In the genomic region with DNA sequence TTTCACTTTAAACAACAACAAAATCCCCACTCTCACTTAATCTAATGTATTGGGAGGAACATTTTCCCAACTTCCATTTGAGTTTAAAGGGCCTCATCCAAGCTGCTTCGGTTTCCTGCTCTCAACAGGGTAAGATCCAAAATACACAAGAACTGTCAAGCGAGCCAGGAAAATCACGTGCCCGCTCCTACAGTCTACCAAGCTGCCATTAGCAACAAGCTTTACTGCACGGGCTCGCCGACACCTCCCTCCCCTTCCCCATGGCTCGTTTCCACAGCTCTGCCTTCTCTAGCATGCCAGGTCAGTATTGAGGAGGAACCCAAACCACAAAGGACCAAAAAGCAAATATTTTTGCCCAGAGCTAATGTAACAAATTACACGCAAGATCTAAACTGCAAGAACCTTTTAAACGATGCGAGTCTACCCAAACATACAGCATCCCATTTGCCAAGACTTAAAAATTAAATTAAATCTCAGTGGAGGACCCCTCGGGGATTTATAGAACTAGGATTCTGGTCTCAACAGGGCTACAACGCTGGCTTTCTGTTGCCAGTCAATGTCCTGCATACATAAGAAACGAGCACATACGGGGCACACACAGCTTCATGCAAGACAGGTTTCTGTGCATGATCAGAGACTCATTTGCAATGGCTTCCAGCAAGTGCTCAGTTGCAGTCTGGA, we compare ENCODE assay signal across 8 mouse cellular contexts.
DNase-seq lines count a peak whose midpoint lies in the region.

No protein-coding gene starts in this region.

- DNase-seq in adrenal gland, postnatal 14 days, result peak; percentile 25
- DNase-seq in adrenal gland, adult 8-10 months, result no peak
- peak; percentile 41 to 52 for DNase-seq in right cerebral cortex, adult 2 months (ENCODE audit: low spot score in 2 of 2)
- no peak for DNase-seq in right cerebral cortex, adult 18-20 months
- DNase-seq in kidney, adult 9 months, result peak; percentile 74
- peak; percentile 72 to 88 for DNase-seq in lung, postnatal 4 days
- no peak for DNase-seq in urinary bladder, postnatal 4 days (ENCODE audit: low spot score in 2 of 2)
- DNase-seq in frontal cortex, postnatal 36 days (ENCODE audit: low spot score in 2 of 2), result no peak

Comparison
In these comparisons a context has a peak if more than half of its experiments do, and no peak if none do; other contexts are left out.
1. DNase-seq: peak in adrenal gland, postnatal 14 days (single experiment), right cerebral cortex, adult 2 months (2 of 2), kidney, adult 9 months (single experiment) and lung, postnatal 4 days (2 of 2); none in adrenal gland, adult 8-10 months (single experiment), right cerebral cortex, adult 18-20 months (single experiment), urinary bladder, postnatal 4 days (0 of 2) and frontal cortex, postnatal 36 days (0 of 2).